Mouse (Mus musculus): ENCODE measurements around the gene Tspan8. TPM values are rescaled to one million over a fixed set of nuclear protein-coding genes. Genes with fewer than 3 reads are reported as not detected.

Gene Tspan8
- polyA plus RNA-seq, 1 experiment from 2014 or later = 0.43 TPM

DNA sequence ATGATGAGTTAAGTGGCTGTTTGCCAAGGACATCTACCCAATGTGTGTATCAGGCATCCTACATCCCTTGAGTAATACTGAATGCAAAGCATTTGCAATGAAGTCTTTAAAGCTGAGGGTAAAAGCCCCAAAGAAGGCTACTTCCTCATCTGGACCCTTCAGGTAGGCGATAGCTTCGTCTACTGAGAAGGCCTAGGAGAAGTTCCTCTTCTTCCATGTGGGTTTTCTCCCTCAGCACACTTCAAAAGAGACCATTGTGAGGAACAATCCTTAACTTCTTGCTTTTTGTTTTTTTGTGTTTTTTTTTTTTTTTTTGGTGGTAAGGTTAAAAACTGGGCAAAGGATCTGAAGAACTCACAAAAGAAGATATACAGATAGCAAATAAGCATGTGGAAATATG, 12.9 kb upstream of the Tspan8 start:
- Histone ChIP-seq H3K27ac (no peak overlapping the region), H3K9me3 (no peaks in the 10 kb centered on the region), H3K9ac (no peak overlapping the region), H3K4me1 (no peaks in the 10 kb centered on the region), H3K36me3 (replicated peaks) (no peaks in the 10 kb centered on the region), H3K4me2 (no peak overlapping the region), H3K27me3 (no peaks in the 10 kb centered on the region), H3K4me3 (replicated peaks) (no peak overlapping the region)
- 90% methylated on average over 2 of the region's 2 CpGs for WGBS
- ATAC-seq (ENCODE audit: low FRiP score) = no peak

GRCm38 (mm10) chr10:115805987-115806386, 10.6 kb upstream of the Tspan8 start:
- Histone ChIP-seq H3K36me3 (replicated peaks) (no peaks in the 10 kb centered on the region), H3K27me3 (no peaks in the 10 kb centered on the region), H3K4me3 (replicated peaks) (no peak overlapping the region), H3K4me2 (no peak overlapping the region), H3K9me3 (no peaks in the 10 kb centered on the region), H3K4me1 (no peaks in the 10 kb centered on the region), H3K9ac (no peak overlapping the region), H3K27ac (no peak overlapping the region)
- no peak for ATAC-seq (ENCODE audit: low FRiP score)
- 92% methylated on average over 5 of the region's 5 CpGs for WGBS

GRCm38 (mm10) chr10:115809169-115809568, 7.5 kb upstream of the Tspan8 start:
- H3K9me3 ChIP-seq = no peaks in the 10 kb centered on the region
- no peak overlapping the region for H3K4me2 ChIP-seq
- ATAC-seq (ENCODE audit: low FRiP score) = no peak
- no peak overlapping the region for H3K9ac ChIP-seq
- no peaks in the 10 kb centered on the region for H3K4me1 ChIP-seq
- 87% methylated on average over 7 of the region's 7 CpGs for WGBS
- H3K36me3 ChIP-seq (replicated peaks) = no peaks in the 10 kb centered on the region
- no peaks in the 10 kb centered on the region for H3K27me3 ChIP-seq
- no peak overlapping the region for H3K4me3 ChIP-seq (replicated peaks)
- no peak overlapping the region for H3K27ac ChIP-seq

DNA sequence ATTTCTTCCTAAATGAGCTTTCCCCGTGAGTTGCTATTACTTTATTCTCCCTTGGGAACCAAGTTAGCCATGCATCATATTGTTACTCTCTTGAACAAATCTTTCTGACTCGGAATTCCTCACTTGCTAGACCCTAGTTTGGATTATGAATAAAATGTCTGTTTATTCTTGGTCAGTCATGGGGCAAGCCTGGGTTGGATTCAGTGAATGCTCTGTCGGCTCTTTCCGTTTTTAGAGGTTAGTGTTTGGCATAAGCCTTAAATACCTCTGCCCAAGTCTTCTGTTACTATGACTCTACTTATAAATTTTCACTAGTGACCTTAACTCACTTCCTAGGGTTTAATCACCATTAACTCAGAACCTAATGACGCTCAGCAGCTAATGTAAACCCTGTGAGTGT, 5.1 kb upstream of the Tspan8 start:
- H3K4me1 ChIP-seq = no peaks in the 10 kb centered on the region
- H3K27ac ChIP-seq = no peak overlapping the region
- H3K36me3 ChIP-seq (replicated peaks) = no peaks in the 10 kb centered on the region
- H3K4me3 ChIP-seq (replicated peaks) = no peak overlapping the region
- no peaks in the 10 kb centered on the region for H3K27me3 ChIP-seq
- no peak for ATAC-seq (ENCODE audit: low FRiP score)
- no peak overlapping the region for H3K4me2 ChIP-seq
- 49% methylated on average over 5 of the region's 5 CpGs for WGBS
- H3K9me3 ChIP-seq = no peaks in the 10 kb centered on the region
- no peak overlapping the region for H3K9ac ChIP-seq

GRCm38 (mm10) chr10:115814878-115815277, 1.8 kb upstream of the Tspan8 start:
- no peaks in the 10 kb centered on the region for H3K27me3 ChIP-seq
- no peak overlapping the region for H3K9ac ChIP-seq
- H3K36me3 ChIP-seq (replicated peaks) = no peaks in the 10 kb centered on the region
- H3K4me3 ChIP-seq (replicated peaks) = no peak overlapping the region
- no peaks in the 10 kb centered on the region for H3K4me1 ChIP-seq
- no peak overlapping the region for H3K27ac ChIP-seq
- H3K4me2 ChIP-seq = no peak overlapping the region
- no peaks in the 10 kb centered on the region for H3K9me3 ChIP-seq
- ATAC-seq (ENCODE audit: low FRiP score) = no peak
- WGBS = 94% methylated on average over 11 of the region's 11 CpGs

DNA sequence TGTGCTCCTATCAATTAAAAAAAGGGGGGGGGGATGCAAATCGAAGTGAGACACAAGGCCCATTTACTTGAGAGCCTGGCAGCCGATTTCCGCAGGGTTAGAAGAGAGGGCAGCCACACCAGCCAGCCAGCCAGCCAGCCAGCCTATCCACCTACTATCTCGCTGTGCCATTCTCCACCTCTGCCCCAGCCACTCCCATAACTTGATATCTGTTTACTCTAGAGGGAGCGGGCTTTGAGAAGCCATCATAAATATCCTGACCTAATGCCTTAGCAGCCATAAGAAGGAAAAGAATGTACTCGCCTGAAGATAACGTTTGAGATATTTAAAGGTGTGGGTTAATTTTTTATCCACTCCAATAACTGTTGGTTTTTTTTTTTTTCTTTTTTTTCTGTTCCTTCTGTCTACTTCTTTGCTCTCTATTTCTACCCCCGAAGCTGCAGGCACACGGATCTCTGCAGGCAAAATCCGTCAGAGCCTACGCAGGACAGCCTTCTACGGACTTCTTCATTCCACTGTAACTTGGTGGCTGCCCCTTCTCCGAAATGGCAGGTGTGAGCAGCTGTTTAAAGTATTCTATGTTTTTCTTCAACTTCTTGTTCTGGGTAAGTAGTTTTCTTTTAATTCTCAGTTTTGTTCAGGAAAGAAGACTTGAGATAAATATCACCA, 558 bp downstream of the Tspan8 start:
- 70% methylated on average over 13 of the region's 13 CpGs for WGBS
- Histone ChIP-seq H3K36me3 (replicated peaks) (no peaks in the 10 kb centered on the region), H3K9me3 (no peaks in the 10 kb centered on the region), H3K9ac (no peak overlapping the region), H3K4me2 (no peak overlapping the region), H3K27me3 (no peaks in the 10 kb centered on the region), H3K4me3 (replicated peaks) (no peak overlapping the region), H3K27ac (no peak overlapping the region), H3K4me1 (no peaks in the 10 kb centered on the region)
- ATAC-seq (ENCODE audit: low FRiP score) = no peak

- WGBS = 92% methylated on average over 7 of the region's 7 CpGs
- no peaks in the 10 kb centered on the region for H3K9me3 ChIP-seq
- H3K27ac ChIP-seq = no peak overlapping the region
- no peak overlapping the region for H3K4me3 ChIP-seq (replicated peaks)
- no peaks in the 10 kb centered on the region for H3K27me3 ChIP-seq
- no peak overlapping the region for H3K4me2 ChIP-seq
- no peaks in the 10 kb centered on the region for H3K4me1 ChIP-seq
- no peak overlapping the region for H3K9ac ChIP-seq
- ATAC-seq (ENCODE audit: low FRiP score) = no peak
- H3K36me3 ChIP-seq (replicated peaks) = no peaks in the 10 kb centered on the region
These were observed 8.7 kb downstream of the Tspan8 start for GRCm38 (mm10) chr10:115825289-115825688.

DNA sequence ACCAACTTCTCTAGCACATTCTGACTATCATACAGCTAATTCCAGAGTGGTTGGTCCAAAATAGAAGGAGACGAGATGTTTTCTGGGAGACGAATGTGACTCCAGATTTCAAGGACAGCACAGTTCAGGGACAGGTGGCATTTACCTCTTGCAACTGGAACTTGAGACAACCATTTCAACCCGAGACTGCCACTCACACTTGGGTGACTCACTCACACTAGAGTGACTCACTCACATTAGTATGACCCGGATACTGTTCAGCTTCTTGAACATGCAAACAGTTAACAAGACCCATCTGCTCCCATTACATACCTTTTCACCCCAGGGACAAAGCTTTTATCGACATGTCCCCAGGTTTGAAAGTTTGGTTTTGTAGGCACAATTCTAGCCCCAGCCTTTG, 12.2 kb downstream of the Tspan8 start:
- Histone ChIP-seq H3K27me3 (no peaks in the 10 kb centered on the region), H3K9ac (no peak overlapping the region), H3K36me3 (replicated peaks) (no peaks in the 10 kb centered on the region), H3K4me2 (no peak overlapping the region), H3K4me3 (replicated peaks) (no peak overlapping the region), H3K9me3 (no peaks in the 10 kb centered on the region), H3K4me1 (no peaks in the 10 kb centered on the region), H3K27ac (no peak overlapping the region)
- ATAC-seq (ENCODE audit: low FRiP score) = no peak
- 88% methylated on average over 5 of the region's 5 CpGs for WGBS

DNA sequence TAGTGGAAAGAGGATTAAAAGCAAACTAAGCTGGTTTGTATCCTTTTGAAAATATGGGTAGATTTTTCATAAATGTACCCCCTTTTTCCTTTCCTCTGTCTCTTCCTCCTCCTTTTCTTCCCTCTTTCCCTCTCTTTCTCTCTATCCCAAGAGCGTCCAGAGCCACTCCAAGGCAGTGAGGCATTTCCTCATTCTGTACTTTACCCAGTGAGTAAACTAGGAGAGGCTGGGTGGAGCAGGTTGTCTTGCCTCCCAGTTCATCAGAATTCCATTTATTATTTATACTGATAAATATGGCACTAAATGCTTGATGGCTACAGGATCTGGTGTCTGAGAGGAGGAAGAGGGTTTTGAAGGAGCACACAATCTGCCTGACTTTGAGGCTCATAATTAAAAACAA, 13.1 kb downstream of the Tspan8 start:
- Histone ChIP-seq H3K4me1 (no peaks in the 10 kb centered on the region), H3K27ac (no peak overlapping the region), H3K27me3 (no peaks in the 10 kb centered on the region), H3K9ac (no peak overlapping the region), H3K4me3 (replicated peaks) (no peak overlapping the region), H3K36me3 (replicated peaks) (no peaks in the 10 kb centered on the region), H3K4me2 (no peak overlapping the region), H3K9me3 (no peaks in the 10 kb centered on the region)
- ATAC-seq (ENCODE audit: low FRiP score) = no peak
- WGBS = 72% methylated on average over 1 of the region's 1 CpGs

DNA sequence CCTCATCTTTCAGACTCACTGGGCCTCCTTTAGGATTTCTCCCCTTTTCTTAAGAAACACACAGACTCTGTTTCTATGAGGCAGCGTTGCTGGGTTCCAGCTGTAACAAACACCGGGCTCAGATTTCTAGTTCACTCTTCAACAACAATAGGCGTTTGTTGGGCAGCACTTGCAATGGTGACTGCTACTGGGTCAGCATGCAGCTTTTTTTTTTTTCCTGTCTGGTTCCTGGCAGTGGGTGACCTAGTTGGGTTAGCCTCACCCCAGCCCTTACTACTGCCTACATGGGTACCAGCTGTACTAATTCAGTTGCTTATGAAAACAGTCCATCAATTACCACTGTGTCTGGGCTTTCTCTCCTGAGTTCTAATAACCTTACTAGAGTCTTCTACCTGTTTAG, 14.1 kb downstream of the Tspan8 start:
- WGBS = 57% methylated on average over 3 of the region's 3 CpGs
- no peak for ATAC-seq (ENCODE audit: low FRiP score)

GRCm38 (mm10) chr10:115834017-115834416, 17.4 kb downstream of the Tspan8 start:
- no peaks in the 10 kb centered on the region for H3K4me1 ChIP-seq
- no peak overlapping the region for H3K4me2 ChIP-seq
- no peak for ATAC-seq (ENCODE audit: low FRiP score)
- H3K36me3 ChIP-seq (replicated peaks) = no peaks in the 10 kb centered on the region
- no peak overlapping the region for H3K27ac ChIP-seq
- no peak overlapping the region for H3K9ac ChIP-seq
- no peaks in the 10 kb centered on the region for H3K27me3 ChIP-seq
- H3K4me3 ChIP-seq (replicated peaks) = no peak overlapping the region
- 91% methylated on average over 6 of the region's 6 CpGs for WGBS
- H3K9me3 ChIP-seq = no peaks in the 10 kb centered on the region

More for the DNA sequence above, 14.1 kb downstream of the Tspan8 start:
- H3K9ac ChIP-seq = no peak overlapping the region
- no peaks in the 10 kb centered on the region for H3K27me3 ChIP-seq
- no peaks in the 10 kb centered on the region for H3K4me1 ChIP-seq
- no peaks in the 10 kb centered on the region for H3K9me3 ChIP-seq
- H3K36me3 ChIP-seq (replicated peaks) = no peaks in the 10 kb centered on the region
- no peak overlapping the region for H3K27ac ChIP-seq
- H3K4me2 ChIP-seq = no peak overlapping the region
- H3K4me3 ChIP-seq (replicated peaks) = no peak overlapping the region

DNA sequence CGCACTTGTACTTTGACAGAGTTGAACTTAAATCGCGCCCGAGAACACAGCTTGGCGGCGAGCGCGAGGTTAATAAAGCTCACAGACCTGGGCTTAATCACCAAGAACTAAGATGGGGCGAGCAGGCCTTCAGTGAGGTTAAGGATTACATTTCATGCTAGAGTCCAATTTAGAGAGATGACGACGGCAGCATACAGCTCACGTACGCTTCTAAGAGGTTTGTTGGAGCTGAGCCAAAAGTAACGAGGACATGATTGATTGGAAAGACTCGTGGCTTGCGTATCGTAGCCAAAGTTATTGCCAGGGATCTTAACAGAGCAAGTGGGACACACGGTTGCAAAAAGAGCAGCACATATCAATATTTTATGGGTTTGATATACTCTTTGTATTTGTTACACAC, 30.3 kb downstream of the Tspan8 start:
- H3K4me1 ChIP-seq = no peaks in the 10 kb centered on the region
- H3K9ac ChIP-seq = no peak overlapping the region
- H3K27me3 ChIP-seq = no peaks in the 10 kb centered on the region
- no peaks in the 10 kb centered on the region for H3K9me3 ChIP-seq
- H3K27ac ChIP-seq = no peak overlapping the region
- no peaks in the 10 kb centered on the region for H3K36me3 ChIP-seq (replicated peaks)
- ATAC-seq (ENCODE audit: low FRiP score) = no peak
- WGBS = 66% methylated on average over 18 of the region's 18 CpGs
- H3K4me2 ChIP-seq = no peak overlapping the region
- no peak overlapping the region for H3K4me3 ChIP-seq (replicated peaks)

DNA sequence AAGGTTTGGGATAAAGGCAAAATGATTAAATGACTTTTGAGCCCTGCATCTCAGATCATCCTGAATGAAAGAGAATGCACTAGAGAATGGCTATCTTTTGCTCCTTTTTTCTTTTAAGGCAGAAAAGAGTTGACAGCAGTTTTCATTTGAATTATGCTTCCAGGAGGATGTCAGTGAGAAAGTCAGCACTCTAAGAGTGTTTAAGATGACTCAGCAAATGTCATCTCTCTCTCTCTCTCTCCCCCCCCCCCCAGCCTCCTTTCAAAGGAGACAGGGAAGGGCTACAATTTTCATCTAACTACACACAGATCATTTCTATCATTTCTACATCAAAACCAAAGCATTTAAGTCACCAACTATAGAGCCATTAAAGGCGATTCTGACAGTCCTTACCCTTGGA, 31.9 kb downstream of the Tspan8 start:
- H3K36me3 ChIP-seq (replicated peaks) = no peaks in the 10 kb centered on the region
- H3K27ac ChIP-seq = no peak overlapping the region
- H3K4me1 ChIP-seq = no peaks in the 10 kb centered on the region
- H3K4me2 ChIP-seq = no peak overlapping the region
- no peak overlapping the region for H3K4me3 ChIP-seq (replicated peaks)
- WGBS = 76% methylated on average over 1 of the region's 1 CpGs
- H3K9me3 ChIP-seq = no peaks in the 10 kb centered on the region
- no peak overlapping the region for H3K9ac ChIP-seq
- ATAC-seq (ENCODE audit: low FRiP score) = no peak
- no peaks in the 10 kb centered on the region for H3K27me3 ChIP-seq
